Mouse (Mus musculus): ENCODE data around the gene Adarb2.

Adarb2 gene

DNA sequence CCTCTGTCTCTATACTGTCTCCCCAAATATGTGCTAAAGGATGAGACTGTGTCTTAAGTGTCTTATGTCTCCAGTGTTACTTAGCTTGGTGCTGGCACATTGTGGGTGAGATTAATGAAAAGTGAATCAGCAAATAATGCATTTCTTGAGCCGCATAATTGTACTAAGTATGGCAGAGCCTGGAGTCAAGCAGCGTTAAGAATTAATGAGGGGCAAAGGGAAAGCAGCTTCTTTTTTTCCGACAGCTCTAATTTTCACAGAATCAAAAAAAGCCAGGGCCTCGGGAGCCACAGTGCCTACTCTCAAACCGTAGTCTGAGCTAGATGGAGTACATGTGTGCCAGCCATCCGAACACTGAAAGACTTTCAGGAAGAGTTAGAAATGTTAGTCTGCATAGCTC, 488.8 kb downstream of the Adarb2 start:
- DNase-seq (ENCODE audit: low spot score) = no peak

DNA sequence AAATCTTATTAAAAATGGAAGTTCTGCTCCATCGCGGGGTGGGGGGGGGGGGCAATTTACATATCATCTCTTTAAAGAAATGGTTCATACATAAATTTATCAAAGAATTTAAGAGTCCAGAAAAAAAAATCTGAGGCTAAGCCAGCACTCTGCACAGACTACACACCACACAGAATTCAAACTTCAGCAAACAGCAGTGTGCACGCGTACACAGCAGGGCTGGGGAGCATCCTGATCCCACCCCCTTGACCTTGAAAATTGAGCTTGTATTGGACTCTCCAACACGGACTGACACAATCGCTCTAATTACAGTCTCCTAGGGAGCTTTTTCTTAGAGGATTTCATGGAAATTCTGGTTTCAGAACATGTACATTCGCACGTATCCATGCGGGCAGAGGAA, 490.1 kb downstream of the Adarb2 start:
- no peak for DNase-seq (ENCODE audit: low spot score)

GRCm38 (mm10) chr13:8698451-8698850, 495.8 kb downstream of the Adarb2 start:
- no peak for DNase-seq (ENCODE audit: low spot score)

GRCm38 (mm10) chr13:8699831-8700230, 497.2 kb downstream of the Adarb2 start:
- no peak for DNase-seq (ENCODE audit: low spot score)

GRCm38 (mm10) chr13:8700981-8701380, 498.3 kb downstream of the Adarb2 start:
- DNase-seq (ENCODE audit: low spot score) = no peak

GRCm38 (mm10) chr13:8705296-8705695, 502.6 kb downstream of the Adarb2 start:
- no peak for DNase-seq (ENCODE audit: low spot score)

DNA sequence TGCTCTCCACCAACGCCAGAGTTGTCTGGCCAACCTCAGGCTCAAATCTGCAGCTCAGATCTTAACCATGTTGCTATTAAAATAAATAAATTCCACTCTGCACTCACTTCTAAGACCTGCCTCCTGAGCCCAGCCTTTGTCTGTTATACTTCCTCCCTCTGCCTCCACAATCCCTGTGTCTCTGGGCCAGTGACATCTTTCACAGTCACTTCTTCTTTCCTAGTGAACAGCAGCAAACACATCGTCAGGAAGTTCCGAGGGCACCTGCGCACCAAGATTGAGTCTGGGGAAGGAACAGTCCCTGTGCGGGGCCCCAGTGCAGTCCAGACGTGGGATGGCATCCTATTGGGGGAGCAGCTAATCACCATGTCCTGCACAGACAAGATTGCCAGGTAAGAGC, 510.7 kb downstream of the Adarb2 start:
- DNase-seq (ENCODE audit: low spot score) = no peak

DNA sequence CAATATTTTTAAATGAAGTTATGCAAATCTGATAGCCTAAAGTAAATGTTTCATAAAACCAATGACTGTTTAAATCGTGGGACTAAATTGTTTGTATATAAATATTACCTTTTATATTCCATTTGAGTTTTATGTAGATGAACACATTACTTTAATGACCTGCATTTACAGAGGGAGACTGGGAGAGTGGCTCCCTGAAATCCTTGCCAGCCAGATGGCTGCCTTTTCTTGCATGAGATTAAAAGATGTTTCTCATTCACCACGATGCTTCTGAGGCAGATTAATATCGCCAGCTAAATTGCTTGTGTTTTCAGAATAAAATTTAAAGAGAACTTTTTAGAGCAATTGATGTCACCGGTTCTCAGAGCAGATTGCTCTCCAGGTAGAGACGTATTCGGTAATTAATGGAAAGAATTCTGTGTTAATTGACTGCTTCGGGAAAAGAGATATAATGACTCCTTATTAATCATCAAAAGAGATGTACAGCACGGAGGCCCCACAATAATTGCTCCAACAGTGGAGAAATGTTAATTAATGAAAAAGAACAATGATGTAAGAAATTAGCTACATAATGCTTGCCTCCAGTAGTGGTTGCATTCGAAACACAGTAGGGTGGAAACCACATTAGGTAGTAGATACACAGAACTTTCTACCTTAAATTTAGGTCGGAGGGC, 527.4 kb downstream of the Adarb2 start:
- no peak for DNase-seq (ENCODE audit: low spot score)

DNA sequence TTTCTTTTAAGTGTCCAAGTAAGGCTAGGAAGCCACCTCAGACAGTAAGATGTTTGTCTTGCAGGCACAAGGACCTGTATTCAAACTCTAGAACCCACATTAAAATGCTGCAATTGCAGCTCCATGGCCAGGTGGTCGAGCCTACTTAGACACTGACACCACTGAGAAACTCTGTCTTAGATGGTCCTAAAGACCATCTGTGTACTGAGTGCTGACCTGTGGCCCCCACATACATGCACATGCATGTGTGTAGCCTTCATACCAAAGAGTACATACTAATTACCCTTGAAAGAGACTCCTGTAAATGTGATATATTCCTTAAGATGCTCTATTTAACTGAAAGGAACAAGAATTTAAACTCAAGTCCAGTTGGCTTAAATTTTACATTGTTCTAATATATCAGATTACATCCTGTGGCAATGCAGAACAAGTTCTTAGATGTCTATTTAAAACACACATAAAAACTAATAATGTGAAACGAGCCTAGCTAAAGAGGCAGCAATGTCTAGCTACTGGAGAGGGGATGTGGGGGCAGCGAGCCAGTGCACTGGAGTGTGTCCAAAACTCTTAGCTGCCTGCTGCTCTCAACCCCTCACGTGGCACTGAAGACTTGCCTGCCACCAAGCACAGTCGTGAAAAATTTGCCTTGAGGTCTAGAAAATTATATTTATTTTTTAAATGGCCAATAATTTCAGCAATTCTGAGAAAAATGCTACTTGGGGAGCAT, 534.6 kb downstream of the Adarb2 start:
- DNase-seq (ENCODE audit: low spot score) = no peak

DNA sequence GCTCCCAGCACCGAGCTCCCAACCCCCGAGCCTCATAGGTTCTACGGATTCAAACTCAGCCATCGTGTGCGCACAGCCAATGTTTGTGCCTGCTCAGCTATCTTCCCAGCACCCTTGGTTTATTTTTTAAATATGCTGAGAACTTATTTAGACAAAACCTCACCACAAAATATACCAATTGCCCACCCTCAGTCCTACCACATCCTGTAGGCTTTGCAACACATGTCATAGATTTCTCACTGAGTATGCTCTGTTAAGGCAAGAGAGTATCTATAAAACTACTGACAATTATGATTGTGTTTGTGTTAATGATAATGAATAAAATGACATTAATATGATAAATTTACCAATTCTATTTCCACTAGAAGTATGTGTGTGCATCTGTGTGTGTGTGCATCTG, 540.1 kb downstream of the Adarb2 start:
- DNase-seq (ENCODE audit: low spot score) = no peak

- peak; percentile 12 for DNase-seq (ENCODE audit: low spot score)
Observed at GRCm38 (mm10) chr13:8744565-8744964, 541.9 kb downstream of the Adarb2 start.

DNA sequence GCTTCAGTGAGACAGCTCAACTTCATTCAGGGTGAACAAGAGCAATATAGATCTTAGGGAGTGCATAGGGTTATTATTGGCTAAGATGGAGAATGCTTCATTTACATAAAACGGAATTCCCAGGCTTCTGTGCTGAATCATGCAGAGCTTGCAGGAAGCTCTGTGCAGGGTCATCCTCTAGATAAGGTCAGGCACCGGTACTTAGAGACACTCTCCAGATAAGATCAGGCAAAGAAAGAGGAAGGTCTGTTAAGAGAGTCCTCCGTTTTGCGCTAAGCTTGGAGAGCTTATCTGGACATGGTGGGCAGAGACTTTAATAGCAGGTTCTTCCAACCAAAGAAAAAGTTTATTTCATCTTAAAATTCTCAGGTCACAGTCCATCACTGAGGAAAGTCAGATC, 542.9 kb downstream of the Adarb2 start:
- no peak for DNase-seq (ENCODE audit: low spot score)

DNA sequence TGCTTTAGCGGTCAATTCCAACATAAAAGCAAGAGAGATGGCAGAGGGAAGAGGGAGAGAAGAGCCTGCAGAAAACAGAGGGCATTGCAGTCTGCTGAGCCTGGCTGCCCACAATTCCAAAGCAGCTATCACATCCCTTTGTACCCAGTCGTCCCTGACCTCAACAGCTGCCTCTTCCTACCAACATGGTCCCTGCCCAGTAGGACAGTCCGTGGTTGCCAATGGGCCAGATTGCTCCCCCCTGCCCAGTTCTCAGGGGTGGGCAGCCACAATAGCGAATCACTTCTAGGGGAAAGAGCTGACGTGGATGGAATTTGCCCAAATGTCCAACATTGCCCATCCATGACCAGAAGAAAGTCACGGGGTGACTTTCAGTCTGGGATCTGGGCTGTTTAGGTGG, 546.8 kb downstream of the Adarb2 start:
- DNase-seq (ENCODE audit: low spot score) = no peak

- no peak for DNase-seq (ENCODE audit: low spot score)
Observed at GRCm38 (mm10) chr13:8760940-8761339, 558.3 kb downstream of the Adarb2 start.

- DNase-seq (ENCODE audit: low spot score) = no peak
Observed at GRCm38 (mm10) chr13:8769654-8770227, 567.1 kb downstream of the Adarb2 start.

DNA sequence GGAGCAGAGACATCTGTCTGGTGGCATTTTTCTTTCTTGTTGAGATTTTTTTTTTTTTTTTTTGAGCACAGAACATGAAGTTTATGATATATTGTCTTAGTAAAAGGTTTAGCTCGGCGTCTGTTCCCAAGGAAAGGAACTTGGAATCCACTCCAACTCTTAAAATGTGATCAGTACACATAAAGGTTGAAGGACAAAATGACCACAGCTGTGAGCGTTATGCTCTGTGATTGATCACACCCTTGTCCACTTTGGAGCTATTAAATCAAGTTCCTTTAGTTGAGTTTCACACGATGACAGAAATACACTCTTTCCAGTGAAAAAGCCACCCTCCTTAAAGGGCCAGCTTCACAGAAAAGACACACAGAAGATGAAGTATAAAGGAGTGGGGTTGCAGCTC, 568.0 kb downstream of the Adarb2 start:
- DNase-seq (ENCODE audit: low spot score) = no peak

DNA sequence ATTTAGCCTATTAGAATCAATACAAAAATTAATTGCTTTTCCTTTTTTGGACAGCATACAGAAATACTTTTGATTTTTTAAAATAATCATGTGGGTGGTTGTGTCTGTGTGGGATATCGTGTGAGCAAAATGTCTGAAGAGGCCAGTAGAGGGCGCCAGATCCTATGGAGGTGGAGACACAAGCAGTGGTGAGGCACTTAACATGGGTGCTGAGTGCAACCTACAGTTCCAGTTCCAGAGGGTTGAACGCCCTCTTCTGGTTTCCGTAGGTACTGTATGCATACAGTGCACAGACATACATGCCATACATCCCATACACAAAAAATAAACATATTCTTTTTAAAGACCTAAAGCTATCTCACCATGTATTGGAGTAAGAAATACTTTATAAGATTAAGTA, 577.8 kb downstream of the Adarb2 start:
- peak; percentile 76 for DNase-seq (ENCODE audit: low spot score)

GRCm38 (mm10) chr13:8782636-8783035, 580.0 kb downstream of the Adarb2 start:
- no peak for DNase-seq (ENCODE audit: low spot score)

- no peak for DNase-seq (ENCODE audit: low spot score)
Observed at GRCm38 (mm10) chr13:8783686-8784307, 581.1 kb downstream of the Adarb2 start.

DNA sequence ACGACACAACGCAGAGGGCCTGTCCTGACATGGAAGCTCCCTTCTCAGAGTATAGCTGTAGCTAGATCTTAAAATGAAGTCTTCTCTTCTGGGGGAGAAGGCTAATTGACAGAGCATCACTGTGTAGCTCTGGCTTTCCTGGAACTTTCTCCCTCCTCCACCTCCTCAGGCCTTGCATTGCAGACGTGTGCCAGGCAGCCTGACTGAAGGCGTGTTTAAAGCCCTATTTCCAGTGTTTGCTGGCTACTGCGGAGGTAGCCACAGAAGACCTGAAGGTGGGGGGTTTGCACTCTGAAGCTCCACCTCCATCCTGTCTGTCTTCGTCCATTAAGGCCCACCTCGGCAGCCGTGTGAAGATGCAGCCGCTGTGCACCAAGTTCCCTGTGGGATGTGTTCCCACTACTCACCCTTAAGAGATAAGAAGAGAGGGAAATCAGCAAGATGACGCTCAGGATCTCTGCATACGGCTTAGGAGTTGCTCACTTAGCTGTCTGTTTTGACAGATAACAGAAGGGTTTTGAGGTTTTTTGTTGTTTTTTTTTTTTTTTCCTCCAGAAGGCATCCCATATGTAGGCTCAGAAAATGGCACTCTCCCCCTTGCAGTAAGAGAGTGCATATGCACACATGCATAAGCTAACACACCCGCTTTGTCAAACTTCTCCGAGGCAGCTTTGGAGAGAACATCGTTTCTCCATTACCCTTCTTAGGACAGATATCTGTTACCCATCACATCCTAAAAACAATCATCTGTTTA, 581.8 kb downstream of the Adarb2 start:
- no peak for DNase-seq (ENCODE audit: low spot score)

- peak; percentile 8 for DNase-seq (ENCODE audit: low spot score)
Observed at GRCm38 (mm10) chr13:8785185-8785584, 582.5 kb downstream of the Adarb2 start.

- DNase-seq (ENCODE audit: low spot score) = no peak
Observed at GRCm38 (mm10) chr13:8793217-8793616, 590.6 kb downstream of the Adarb2 start.

Data from c-Kit-positive CD71-positive TER-119-positive erythroid progenitor cells, embryonic 14.5 days (primary cell).